Mouse (Mus musculus) bone marrow macrophage, adult 2 months (primary cell): ENCODE results near the gene Sypl.

Experiments used
- CTCF ChIP-seq: IDR thresholded peaks from 2 replicates; pipeline ENCODE4 v1.5.1; 2012; ENCODE audit warnings: low read depth, mild to moderate bottlenecking, low read length, moderate library complexity
- POLR2A ChIP-seq: IDR thresholded peaks from 2 replicates; pipeline ENCODE4 v1.6.1; 2012; ENCODE audit warnings: mild to moderate bottlenecking, low read depth, low read length, borderline replicate concordance

GRCm38 (mm10) chr12:33021140-33021539 is 67.4 kb downstream of the Sypl start:
- TF ChIP-seq CTCF (no peak), POLR2A (no peak)
